Mouse (Mus musculus): ENCODE data around the gene Celsr2. TPM values are rescaled to one million over a fixed set of nuclear protein-coding genes. Genes with fewer than 3 reads are reported as not detected.

Gene Celsr2
- total RNA-seq, 2 experiments from 2014 or later = 2.3 to 6.5 TPM

Other genes with a start within 250 kb of the Celsr2 start
- 1.3 and 2.3 TPM in 2 replicates for gene Amigo1, start 229.2 kb downstream of the Celsr2 start, total RNA-seq (2014; fragmentation: Nextera tagmentation)
- gene Amigo1, start 229.2 kb downstream of the Celsr2 start, total RNA-seq (2017) = 0.66 and 1.9 TPM in 2 replicates
- 3.8 and 5.0 TPM in 2 replicates for gene Cyb561d1, start 214.3 kb downstream of the Celsr2 start, total RNA-seq (2014; fragmentation: Nextera tagmentation)
- 3.5 and 4.6 TPM in 2 replicates for gene Cyb561d1, start 214.3 kb downstream of the Celsr2 start, total RNA-seq (2017)
- gene Atxn7l2, start 204.6 kb downstream of the Celsr2 start, total RNA-seq (2014; fragmentation: Nextera tagmentation) = 8.3 and 12.1 TPM in 2 replicates
- gene Atxn7l2, start 204.6 kb downstream of the Celsr2 start, total RNA-seq (2017) = 1.9 and 3.2 TPM in 2 replicates
- gene Sypl2, start 188.9 kb downstream of the Celsr2 start, total RNA-seq (2014; fragmentation: Nextera tagmentation) = not detected in 2 replicates
- gene Sypl2, start 188.9 kb downstream of the Celsr2 start, total RNA-seq (2017) = not detected in 2 replicates
- 223 and 248 TPM in 2 replicates for gene Psma5, start 158.6 kb downstream of the Celsr2 start, total RNA-seq (2014; fragmentation: Nextera tagmentation)
- 358 and 414 TPM in 2 replicates for gene Psma5, start 158.6 kb downstream of the Celsr2 start, total RNA-seq (2017)
- gene Sort1, start 131.5 kb downstream of the Celsr2 start, total RNA-seq (2014; fragmentation: Nextera tagmentation) = 4.5 and 7.6 TPM in 2 replicates
- 5.8 and 7.7 TPM in 2 replicates for gene Sort1, start 131.5 kb downstream of the Celsr2 start, total RNA-seq (2017)
- gene Mybphl, start 50.6 kb downstream of the Celsr2 start, total RNA-seq (2014; fragmentation: Nextera tagmentation) = not detected in 2 replicates
- not detected in 2 replicates for gene Mybphl, start 50.6 kb downstream of the Celsr2 start, total RNA-seq (2017)
- gene Psrc1, start 31.7 kb downstream of the Celsr2 start, total RNA-seq (2014; fragmentation: Nextera tagmentation) = 34.4 and 34.9 TPM in 2 replicates
- gene Psrc1, start 31.7 kb downstream of the Celsr2 start, total RNA-seq (2017) = 13.6 and 24.9 TPM in 2 replicates
- 58.8 and 69.7 TPM in 2 replicates for gene Sars, start 29.7 kb upstream of the Celsr2 start, total RNA-seq (2014; fragmentation: Nextera tagmentation)
- gene Sars, start 29.7 kb upstream of the Celsr2 start, total RNA-seq (2017) = 456 and 521 TPM in 2 replicates
- gene 1700013F07Rik, start 118.6 kb upstream of the Celsr2 start, total RNA-seq (2014; fragmentation: Nextera tagmentation) = not detected in 2 replicates
- not detected in 2 replicates for gene 1700013F07Rik, start 118.6 kb upstream of the Celsr2 start, total RNA-seq (2017)
- 0.49 TPM in 1 of 2 replicates, not detected in the other for gene 5330417C22Rik, start 121.0 kb upstream of the Celsr2 start, total RNA-seq (2014; fragmentation: Nextera tagmentation)
- gene 5330417C22Rik, start 121.0 kb upstream of the Celsr2 start, total RNA-seq (2017) = 5.0 TPM in 1 of 2 replicates, not detected in the other
- gene Tmem167b, start 146.9 kb upstream of the Celsr2 start, total RNA-seq (2014; fragmentation: Nextera tagmentation) = 8.1 and 15.6 TPM in 2 replicates
- 29.1 and 36.7 TPM in 2 replicates for gene Tmem167b, start 146.9 kb upstream of the Celsr2 start, total RNA-seq (2017)
- gene Taf13, start 156.1 kb upstream of the Celsr2 start, total RNA-seq (2014; fragmentation: Nextera tagmentation) = 8.2 and 16.8 TPM in 2 replicates
- 9.3 and 16.8 TPM in 2 replicates for gene Taf13, start 156.1 kb upstream of the Celsr2 start, total RNA-seq (2017)
- 3.9 and 7.8 TPM in 2 replicates for gene Wdr47, start 175.7 kb upstream of the Celsr2 start, total RNA-seq (2014; fragmentation: Nextera tagmentation)
- gene Wdr47, start 175.7 kb upstream of the Celsr2 start, total RNA-seq (2017) = 5.4 and 19.6 TPM in 2 replicates
- 24.2 and 34.0 TPM in 2 replicates for gene Clcc1, start 238.4 kb upstream of the Celsr2 start, total RNA-seq (2014; fragmentation: Nextera tagmentation)
- gene Clcc1, start 238.4 kb upstream of the Celsr2 start, total RNA-seq (2017) = 82.8 and 91.3 TPM in 2 replicates